Comparison of ENCODE assay signal across 8 mouse cellular contexts in the genomic region with DNA sequence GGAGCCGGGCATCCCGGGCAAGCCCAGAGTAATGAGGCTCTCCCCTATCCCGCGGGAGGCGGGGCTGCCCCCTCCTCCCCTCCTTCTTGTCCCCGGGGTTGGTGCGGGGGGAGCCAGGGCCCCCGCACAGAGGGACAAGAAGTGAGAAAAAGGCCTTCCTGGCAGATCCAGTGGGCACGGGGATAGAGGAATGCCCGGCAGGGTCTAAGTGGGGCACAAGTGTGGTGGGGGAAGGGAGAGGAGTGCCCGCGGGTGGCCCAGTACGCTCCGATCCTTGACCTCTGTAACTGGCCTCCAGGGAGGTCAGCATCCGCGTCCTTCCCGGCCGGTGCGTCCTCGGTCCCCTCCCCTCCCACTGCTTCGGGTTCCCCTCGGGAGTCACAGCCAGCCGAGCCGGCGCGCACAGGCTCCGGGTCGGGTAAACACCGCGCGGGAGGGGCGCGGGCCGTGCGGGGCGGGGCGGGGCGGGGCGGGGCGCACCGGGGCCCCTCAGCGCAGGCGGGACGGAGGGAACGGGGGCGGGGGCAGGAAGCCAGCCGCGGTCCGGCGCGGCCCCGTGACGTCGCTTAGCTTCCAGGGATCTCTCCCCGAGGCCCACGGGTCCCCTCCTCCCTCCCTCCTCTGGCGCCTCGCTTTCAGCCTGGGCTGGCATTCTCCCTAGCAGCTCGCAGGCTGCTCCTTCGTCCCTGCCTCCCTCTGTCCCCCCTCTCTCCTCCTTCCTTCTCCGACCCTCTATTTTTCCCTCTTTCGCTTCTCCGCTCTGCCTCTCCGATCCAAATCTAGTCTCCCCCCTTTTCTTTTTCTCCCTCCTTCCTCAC. TPM values are rescaled to one million over a fixed set of nuclear protein-coding genes. Genes with fewer than 3 reads are reported as not detected.
DNase-seq lines count a peak whose midpoint lies in the region.

A gene (plus strand): TSS at position 562 of the 818 bp plus-strand sequence.

- peak; percentile 89 for DNase-seq in adrenal gland, postnatal 25 days
- peak; percentile 82 for DNase-seq in embryonic facial prominence, embryonic 10.5 days (ENCODE audit: low spot score)
- DNase-seq in heart, adult 18-20 months, result peak; percentile 85 to 92
- peak; percentile 94 for DNase-seq in kidney, adult 11 months
- DNase-seq in left cerebral cortex, postnatal 36 days (ENCODE audit: low spot score in 2 of 2), result peak; percentile 86 to 90
- peak; percentile 73 for DNase-seq in mesoderm, embryonic 11.5 days (ENCODE audit: low read depth, low spot score)
- DNase-seq in right cerebral cortex, postnatal 25 days, result peak; percentile 87
- DNase-seq in spleen, adult 12 weeks (ENCODE audit: low spot score), result no peak

- H3K27ac ChIP-seq in embryonic facial prominence, embryonic 10.5 days (replicated peaks), result peak within 1 kb of the TSS; percentile 87

- peaks cover 98% of the 10 kb centered on the region for H3K27me3 ChIP-seq in embryonic facial prominence, embryonic 10.5 days (replicated peaks; ENCODE audit: low read depth, poor library complexity, severe bottlenecking)

- no peaks in the 10 kb centered on the region for H3K36me3 ChIP-seq in embryonic facial prominence, embryonic 10.5 days (replicated peaks)

- H3K9me3 ChIP-seq in embryonic facial prominence, embryonic 10.5 days, result no peaks in the 10 kb centered on the region

- H3K4me3 ChIP-seq in embryonic facial prominence, embryonic 10.5 days, result peak within 1 kb of the TSS; percentile 89

- WGBS in embryonic facial prominence, embryonic 10.5 days, result under 1% methylated on average over 62 of the region's 64 CpGs

- intact Hi-C loops in left cerebral cortex, postnatal 36 days (cut with DNase I), result loop anchor here (1.0 to 2.0 kb wide), 2 partner anchors 51 to 269 kb away; no protein-coding TSS in a partner anchor

- H3K4me1 ChIP-seq in embryonic facial prominence, embryonic 10.5 days, result peaks cover 61% of the 10 kb centered on the region

RNA-seq across cellular contexts. Expression of the gene that starts here (rescaled TPM):
- total RNA-seq in adrenal gland, postnatal 25 days (2021), result 24.8 and 26.3 TPM in 2 replicates
- polyA plus RNA-seq in embryonic facial prominence, embryonic 10.5 days (2016; fragmentation: Nextera tagmentation; extraction: Ambion mirVana), result 1.1 and 1.2 TPM in 2 replicates
- 10 to 100 TPM; 12.3 to 12.6 TPM for total RNA-seq in heart, adult 18-20 months (2021)
- total RNA-seq in left cerebral cortex, postnatal 36 days (2021), result 1,000 to 10,000 TPM; 1,236 to 1,427 TPM

Comparison
In these comparisons a context has a peak if more than half of its experiments do, and no peak if none do; other contexts are left out.
1. RNA of the gene that starts here (total RNA-seq): 1,236 to 1,427 TPM in left cerebral cortex, postnatal 36 days; 24.8 to 26.3 TPM in adrenal gland, postnatal 25 days and 12.3 to 12.6 TPM in heart, adult 18-20 months; every median in the first group is over 10 times any median in the second.